Mouse (Mus musculus) stomach, postnatal 0 days (tissue): ENCODE results near the gene Tshr.

Experiments used
- CTCF ChIP-seq: IDR thresholded peaks from 2 replicates; pipeline ENCODE4 v1.5.1; 2016; ENCODE audit warnings: antibody characterized with exemption, low read depth, mild to moderate bottlenecking, moderate library complexity
- EP300 ChIP-seq: optimal IDR thresholded peaks from 2 replicates; pipeline ENCODE3; 2016; ENCODE audit warnings: antibody characterized with exemption

DNA sequence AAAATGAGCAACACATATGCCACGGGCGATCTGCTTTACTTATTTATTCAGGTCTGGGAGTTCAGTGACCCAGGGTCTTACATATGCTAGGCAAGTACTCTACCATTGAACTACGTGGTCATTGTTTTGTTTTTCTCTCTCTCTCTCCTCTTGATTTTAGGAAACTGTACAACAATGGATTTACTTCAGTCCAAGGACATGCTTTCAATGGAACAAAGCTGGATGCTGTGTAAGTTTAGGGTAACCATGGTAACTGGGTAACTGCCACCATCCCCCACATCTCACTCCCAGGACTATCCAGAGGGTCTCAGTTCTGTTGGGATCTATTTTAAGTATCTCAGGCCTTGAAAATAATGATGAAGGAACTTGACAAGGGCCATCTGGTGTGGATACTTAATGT lies 127.4 kb downstream of the Tshr start:
- TF ChIP-seq CTCF (no peak), EP300 (no peak)
